Mouse (Mus musculus): ENCODE measurements around the gene Tldc1. TPM values are rescaled to one million over a fixed set of nuclear protein-coding genes. Genes with fewer than 3 reads are reported as not detected.

Gene Tldc1
- total RNA-seq, 2 experiments from 2014 or later = 15.2 to 15.5 TPM

- H3K27ac ChIP-seq = no peak overlapping the region
- TF ChIP-seq CTCF (conservative IDR thresholded peaks at IDR 0.05) = no peak
- DNase-seq (ENCODE audit: low spot score in 2 of 2) = no peak
- H3K4me3 ChIP-seq = no peak overlapping the region
These were observed 53.6 kb downstream of the Tldc1 start for GRCm38 (mm10) chr8:119724596-119724995.

- TF ChIP-seq CTCF (conservative IDR thresholded peaks at IDR 0.05) = no peak
- H3K4me3 ChIP-seq = no peak overlapping the region
- no peak for DNase-seq (ENCODE audit: low spot score in 2 of 2)
- H3K27ac ChIP-seq = no peak overlapping the region
These were observed 54.5 kb downstream of the Tldc1 start for GRCm38 (mm10) chr8:119723676-119724075.

- no peak for DNase-seq (ENCODE audit: low spot score in 2 of 2)
- no peak for TF ChIP-seq CTCF (conservative IDR thresholded peaks at IDR 0.05)
- no peak overlapping the region for H3K4me3 ChIP-seq
- no peak overlapping the region for H3K27ac ChIP-seq
These were observed 55.9 kb downstream of the Tldc1 start for GRCm38 (mm10) chr8:119722348-119722747.

GRCm38 (mm10) chr8:119719011-119719501 is 59.2 kb downstream of the Tldc1 start:
- no peak overlapping the region for H3K4me3 ChIP-seq
- TF ChIP-seq CTCF (conservative IDR thresholded peaks at IDR 0.05) = no peak
- DNase-seq (ENCODE audit: low spot score in 2 of 2) = peak; percentile 25 to 37
- peak overlapping the region; percentile 49; the same call in 1 of the 2 replicates for H3K27ac ChIP-seq

GRCm38 (mm10) chr8:119717765-119718164 is 60.5 kb downstream of the Tldc1 start:
- DNase-seq (ENCODE audit: low spot score in 2 of 2) = no peak
- Histone ChIP-seq H3K27ac (no peak overlapping the region), H3K4me3 (no peak overlapping the region)
- TF ChIP-seq CTCF (conservative IDR thresholded peaks at IDR 0.05) = peak; percentile 81

GRCm38 (mm10) chr8:119716730-119717299 is 61.4 kb downstream of the Tldc1 start:
- Histone ChIP-seq H3K4me3 (no peak overlapping the region), H3K27ac (no peak overlapping the region)
- DNase-seq (ENCODE audit: low spot score in 2 of 2) = no peak
- TF ChIP-seq CTCF (conservative IDR thresholded peaks at IDR 0.05) = no peak

GRCm38 (mm10) chr8:119715221-119715620 is 63.0 kb downstream of the Tldc1 start:
- Histone ChIP-seq H3K4me3 (no peak overlapping the region), H3K27ac (no peak overlapping the region)
- DNase-seq (ENCODE audit: low spot score in 2 of 2) = no peak
- TF ChIP-seq CTCF (conservative IDR thresholded peaks at IDR 0.05) = no peak

- no peak for TF ChIP-seq CTCF (conservative IDR thresholded peaks at IDR 0.05)
- DNase-seq (ENCODE audit: low spot score in 2 of 2) = no peak
- Histone ChIP-seq H3K27ac (no peak overlapping the region), H3K4me3 (no peak overlapping the region)
These were observed 64.8 kb downstream of the Tldc1 start for GRCm38 (mm10) chr8:119713421-119713820.

GRCm38 (mm10) chr8:119712226-119712625 is 66.0 kb downstream of the Tldc1 start:
- H3K4me3 ChIP-seq = no peak overlapping the region
- TF ChIP-seq CTCF (conservative IDR thresholded peaks at IDR 0.05) = no peak
- DNase-seq (ENCODE audit: low spot score in 2 of 2) = no peak
- no peak overlapping the region for H3K27ac ChIP-seq

Other genes starting within 250 kb of the Tldc1 start
- gene Mbtps1, start 219.7 kb downstream of the Tldc1 start, total RNA-seq (2021) = 10 to 100 TPM; 74.4 to 77.8 TPM
- 10 to 100 TPM; 43.9 to 51.2 TPM for gene Hsdl1, start 203.2 kb downstream of the Tldc1 start, total RNA-seq (2021)
- gene Dnaaf1, start 203.2 kb downstream of the Tldc1 start, total RNA-seq (2021) = under 1 TPM; 0.32 to 0.38 TPM
- 10 to 100 TPM; 10.8 to 11.1 TPM for gene Taf1c, start 173.2 kb downstream of the Tldc1 start, total RNA-seq (2021)
- gene Adad2, start 165.7 kb downstream of the Tldc1 start, total RNA-seq (2021) = under 1 TPM; 0.47 to 0.87 TPM
- 1 to 10 TPM; 2.6 to 3.1 TPM for gene Kcng4, start 142.7 kb downstream of the Tldc1 start, total RNA-seq (2021)
- gene Wfdc1, start 112.1 kb downstream of the Tldc1 start, total RNA-seq (2021) = 1 to 10 TPM; 6.3 to 6.7 TPM
- 1 to 10 TPM; 1.7 to 1.9 TPM for gene Atp2c2, start 78.4 kb downstream of the Tldc1 start, total RNA-seq (2021)
- gene Cotl1, start 62.1 kb upstream of the Tldc1 start, total RNA-seq (2021) = 100 to 1,000 TPM; 138 to 139 TPM
- 1 to 10 TPM; 7.7 to 8.4 TPM for gene Klhl36, start 83.8 kb upstream of the Tldc1 start, total RNA-seq (2021)
- gene Usp10, start 131.9 kb upstream of the Tldc1 start, total RNA-seq (2021) = 10 to 100 TPM; 93.6 to 98.1 TPM
- gene Gm20388, start 132.4 kb upstream of the Tldc1 start, total RNA-seq (2021) = 1 to 10 TPM; 2.2 to 7.6 TPM
- 1 to 10 TPM; 2.0 to 2.5 TPM for gene Crispld2, start 214.0 kb upstream of the Tldc1 start, total RNA-seq (2021)

All from layer of hippocampus, adult 2 months (tissue).